Mouse (Mus musculus): ENCODE data around the gene Wdfy3. TPM values are rescaled to one million over a fixed set of nuclear protein-coding genes. Genes with fewer than 3 reads are reported as not detected.

Wdfy3 gene
- total RNA-seq, 1 experiment from 2014 or later, result 20.8 TPM

DNA sequence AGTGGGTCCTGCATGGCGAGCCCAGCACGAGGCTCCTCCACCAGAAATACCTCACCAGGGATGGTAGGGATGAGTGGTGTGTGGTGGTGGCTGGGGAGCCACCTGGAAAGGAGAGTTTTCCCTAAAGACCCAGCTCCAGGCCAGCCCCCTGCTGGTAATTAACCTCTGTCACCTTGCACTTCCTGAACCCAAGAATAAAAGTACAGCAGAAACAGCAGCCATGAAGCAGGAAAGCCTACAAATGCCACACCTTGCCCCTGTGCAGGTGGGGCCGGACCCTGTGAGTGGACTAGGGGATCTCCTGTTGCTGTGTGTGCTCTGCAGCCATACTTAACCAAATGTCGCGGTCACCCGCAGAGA lies 247.4 kb downstream of the Wdfy3 start:
- no peak for ATAC-seq (ENCODE audit: extremely low read depth, insufficient number of reproducible peaks, low FRiP score, poor library complexity, severe bottlenecking)

DNA sequence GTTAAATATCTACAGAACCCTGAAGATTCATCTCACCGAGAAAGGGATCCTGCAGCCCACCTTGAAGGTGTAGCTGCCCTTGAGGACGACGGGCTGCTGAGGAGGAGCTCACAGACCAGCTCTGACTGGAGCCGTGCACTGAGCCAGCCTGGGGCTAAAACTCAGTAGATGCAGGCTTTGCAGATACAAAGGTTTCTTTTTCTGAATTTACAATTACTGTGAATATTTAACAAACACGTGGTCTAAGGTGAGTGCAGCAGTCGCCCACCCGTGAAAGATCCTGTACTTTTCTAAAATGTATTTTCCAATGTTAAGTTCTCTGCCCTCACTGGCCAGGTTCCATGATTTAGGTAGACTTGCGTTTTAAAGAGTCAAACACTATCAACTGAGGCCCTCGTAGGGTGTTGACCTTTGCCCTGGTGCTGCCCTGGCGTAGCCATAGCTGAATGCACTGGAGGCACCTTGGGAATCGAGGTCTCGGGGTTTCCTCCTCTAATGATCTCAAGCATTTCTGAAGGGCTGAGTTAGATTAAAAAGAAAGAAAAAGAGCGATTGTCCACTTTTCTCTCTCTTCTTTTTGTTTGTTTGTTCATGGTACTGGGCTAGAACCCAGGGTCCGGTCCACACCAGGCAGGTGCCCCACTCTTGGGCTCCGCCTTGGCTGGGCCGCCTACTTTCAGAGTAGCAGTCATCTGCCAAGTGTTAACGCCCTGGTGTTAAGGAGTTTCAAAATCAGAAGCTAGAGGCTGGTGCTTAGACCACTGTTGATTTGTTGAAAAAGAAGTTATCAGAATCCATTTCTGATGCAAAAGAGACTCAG lies 248.0 kb downstream of the Wdfy3 start:
- ATAC-seq (ENCODE audit: extremely low read depth, insufficient number of reproducible peaks, low FRiP score, poor library complexity, severe bottlenecking), result no peak

DNA sequence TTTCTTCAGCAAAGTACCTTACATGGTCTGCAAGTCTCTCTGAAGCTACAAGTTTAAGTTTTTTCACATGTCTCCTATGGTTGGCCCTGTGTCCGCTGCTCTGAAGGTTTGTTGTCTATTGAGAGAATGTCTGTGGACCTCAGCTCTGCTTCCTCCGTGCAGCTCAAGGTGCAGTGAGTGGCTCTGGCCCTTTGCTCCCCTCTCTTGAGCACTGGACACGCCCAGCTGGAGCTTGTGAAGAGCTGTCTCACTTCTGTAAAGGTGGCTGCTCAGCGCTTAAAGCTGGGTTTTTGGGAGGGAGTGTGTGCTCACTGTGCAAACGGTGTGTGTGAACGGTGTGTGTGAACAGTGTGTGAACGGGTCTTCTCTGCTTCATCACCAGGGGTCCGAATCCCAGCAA lies 248.7 kb downstream of the Wdfy3 start:
- no peak for ATAC-seq (ENCODE audit: extremely low read depth, insufficient number of reproducible peaks, low FRiP score, poor library complexity, severe bottlenecking)

DNA sequence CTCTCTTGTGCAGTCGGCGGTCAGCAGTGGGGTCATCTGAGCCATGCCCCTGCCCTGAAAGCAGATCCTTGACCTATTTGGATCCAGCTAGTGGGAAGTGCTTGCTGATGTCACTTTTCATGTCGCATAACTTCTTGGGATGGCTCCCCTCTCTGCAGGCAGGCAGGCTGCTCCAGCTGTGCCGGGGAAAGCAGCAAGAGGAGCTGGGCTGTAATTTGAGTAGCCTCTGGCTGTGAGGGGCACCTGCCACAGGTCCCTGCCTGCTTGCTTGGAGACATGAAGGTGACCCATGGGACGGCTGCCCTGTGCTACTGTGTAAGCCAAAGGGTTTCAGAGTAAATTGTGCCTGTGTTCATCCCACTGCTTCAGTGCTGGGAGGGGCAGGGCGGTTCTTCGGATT lies 249.9 kb downstream of the Wdfy3 start:
- ATAC-seq (ENCODE audit: extremely low read depth, insufficient number of reproducible peaks, low FRiP score, poor library complexity, severe bottlenecking), result no peak

DNA sequence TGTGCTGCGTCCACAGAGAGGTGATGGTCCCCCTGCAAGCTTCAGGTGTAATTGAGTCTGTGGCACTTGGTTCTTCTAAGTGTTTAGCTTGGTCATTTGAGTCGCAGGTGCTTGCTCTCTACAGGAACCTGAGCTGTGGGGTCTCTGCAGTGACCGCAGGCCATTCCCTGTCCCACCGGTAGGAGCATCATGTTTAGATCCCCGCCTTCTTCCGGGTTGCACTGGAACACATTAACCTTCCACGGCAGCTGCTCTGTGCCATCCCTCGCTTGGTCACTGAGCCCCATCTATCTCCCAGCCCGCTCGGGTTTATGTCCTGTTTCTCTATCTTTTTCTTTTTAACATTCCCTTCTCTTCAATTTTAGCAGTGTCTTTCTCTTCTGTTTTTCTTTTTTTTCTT lies 250.5 kb downstream of the Wdfy3 start:
- ATAC-seq (ENCODE audit: extremely low read depth, insufficient number of reproducible peaks, low FRiP score, poor library complexity, severe bottlenecking), result no peak

DNA sequence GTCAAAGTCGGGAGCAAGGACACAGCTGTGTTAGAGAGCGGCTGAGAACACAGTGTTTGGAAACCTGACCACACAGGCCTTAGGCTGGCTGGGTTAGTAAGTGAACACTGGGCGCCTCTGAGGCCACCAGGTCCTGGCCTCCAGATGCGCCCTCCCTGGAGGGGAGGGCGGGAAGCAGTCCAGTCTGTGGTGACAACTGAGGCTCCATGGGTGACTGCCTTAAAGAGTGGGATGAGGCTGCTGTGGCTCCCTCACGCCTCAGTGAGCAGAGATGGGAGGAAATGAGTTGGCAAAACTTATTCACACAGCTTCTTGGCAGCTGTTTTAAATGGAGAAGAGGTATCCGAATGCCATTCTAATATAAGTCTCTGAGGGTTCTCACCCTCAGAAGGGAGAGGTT lies 252.9 kb downstream of the Wdfy3 start:
- ATAC-seq (ENCODE audit: extremely low read depth, insufficient number of reproducible peaks, low FRiP score, poor library complexity, severe bottlenecking), result no peak

DNA sequence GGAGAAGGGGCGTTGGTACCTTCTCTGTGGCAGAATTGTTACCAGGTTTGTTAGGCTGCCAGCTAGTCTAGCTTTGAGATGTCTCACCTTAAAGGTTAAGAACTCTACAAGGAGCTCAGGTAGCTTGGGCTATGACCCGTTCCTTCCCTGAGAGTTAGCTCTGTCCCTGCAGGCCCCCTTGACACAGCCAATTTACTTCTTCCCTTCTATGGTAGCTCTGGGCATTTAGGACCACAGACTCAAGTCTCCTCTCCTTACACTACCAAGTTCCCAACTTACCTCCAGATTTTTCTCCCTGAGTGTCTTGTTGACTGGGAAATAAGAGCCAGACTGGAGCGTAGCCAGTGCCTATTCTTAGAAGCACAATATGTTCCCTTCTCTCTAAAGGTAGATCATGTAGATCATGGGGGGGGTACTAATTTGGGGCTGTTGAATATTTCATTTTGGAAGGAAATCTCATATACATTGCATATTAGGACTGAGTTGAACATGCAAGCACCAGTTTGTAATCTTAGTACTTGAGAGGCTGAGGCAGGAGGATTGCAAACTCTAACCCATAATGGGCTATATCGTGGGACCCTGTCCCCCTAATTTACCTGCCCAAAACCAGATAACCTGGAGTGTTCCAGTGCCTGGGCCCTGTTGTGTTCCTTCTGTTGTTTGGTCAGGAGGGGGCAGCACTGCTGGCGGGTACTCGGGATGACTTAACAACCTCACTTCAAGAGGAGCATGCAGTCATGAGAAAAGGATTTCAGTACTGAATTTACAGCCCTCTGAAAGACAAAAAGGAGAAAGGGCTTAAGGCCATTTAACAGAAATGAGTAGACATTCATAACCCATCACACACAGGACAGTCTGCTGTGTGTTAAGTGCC lies 258.2 kb downstream of the Wdfy3 start:
- ATAC-seq (ENCODE audit: extremely low read depth, insufficient number of reproducible peaks, low FRiP score, poor library complexity, severe bottlenecking), result no peak

DNA sequence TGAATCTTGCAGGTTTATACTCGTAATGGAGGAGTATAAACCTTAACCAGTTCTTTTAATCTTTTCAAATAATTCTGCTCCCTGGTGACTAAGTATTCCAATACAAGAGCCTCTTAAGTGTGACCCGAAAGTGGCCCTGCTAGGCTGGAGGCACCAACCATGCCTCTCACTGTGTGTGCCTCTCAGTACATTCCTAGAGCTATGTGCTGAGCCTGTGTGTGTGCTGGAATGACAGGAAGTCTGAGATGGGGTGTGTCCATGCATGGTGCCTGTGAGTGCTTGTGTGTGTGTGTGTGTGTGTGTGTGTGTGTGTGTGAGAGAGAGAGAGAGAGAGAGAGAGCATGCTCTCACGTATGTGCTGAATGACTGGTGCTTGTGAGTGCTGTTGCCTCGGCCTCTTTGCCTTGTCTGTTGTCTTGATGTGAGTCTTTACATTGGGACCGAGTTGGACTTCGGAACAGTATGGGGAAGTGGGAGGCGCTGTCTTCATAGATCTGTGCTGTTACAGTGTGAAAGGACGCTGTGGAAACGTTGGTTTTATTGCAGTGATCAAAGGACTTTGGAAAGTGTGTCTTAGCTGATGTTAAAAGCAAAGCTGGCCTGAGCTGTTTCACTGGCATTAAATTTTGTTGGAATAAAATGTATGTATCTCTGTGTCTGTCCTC lies 267.2 kb downstream of the Wdfy3 start:
- ATAC-seq (ENCODE audit: extremely low read depth, insufficient number of reproducible peaks, low FRiP score, poor library complexity, severe bottlenecking), result no peak

DNA sequence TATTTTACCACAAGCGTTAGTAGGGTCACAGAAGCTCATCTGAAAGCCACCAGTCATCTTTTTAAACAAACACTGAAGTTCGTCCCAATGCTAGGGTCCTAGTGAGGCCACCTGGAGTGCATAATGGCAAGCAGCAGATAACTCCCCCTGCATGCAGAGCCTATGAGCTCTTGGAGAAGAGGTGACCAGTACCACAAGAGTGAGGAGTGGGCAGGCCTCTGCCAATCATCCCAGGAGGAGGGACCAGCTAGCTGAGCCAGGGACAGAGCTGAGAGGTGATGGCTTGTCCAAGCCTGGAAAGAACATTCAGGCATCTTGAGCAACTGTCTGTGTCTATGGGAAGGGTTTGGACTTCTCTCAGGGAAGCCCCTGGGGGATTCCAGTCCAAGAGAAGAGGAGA lies 267.8 kb downstream of the Wdfy3 start:
- ATAC-seq (ENCODE audit: extremely low read depth, insufficient number of reproducible peaks, low FRiP score, poor library complexity, severe bottlenecking), result no peak

DNA sequence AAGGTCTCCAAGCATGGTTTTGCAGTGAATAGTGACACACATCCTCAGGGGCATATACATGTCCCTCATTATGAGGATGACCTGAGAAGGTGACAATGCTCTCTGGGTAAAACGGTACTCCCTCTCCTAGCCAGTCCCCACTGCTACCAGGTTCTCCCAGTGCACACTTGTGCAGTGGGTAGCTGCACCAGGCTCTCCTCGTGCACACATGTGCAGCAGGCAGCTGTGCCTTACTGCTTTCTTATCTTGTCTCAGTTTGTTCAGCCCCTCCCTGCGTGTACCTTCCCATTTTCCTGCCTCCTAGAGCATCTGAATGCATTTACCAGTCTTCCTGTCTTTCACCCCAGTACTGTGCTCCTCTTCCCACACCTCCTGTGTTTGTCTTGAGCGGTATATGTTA lies 277.1 kb downstream of the Wdfy3 start:
- no peak for ATAC-seq (ENCODE audit: extremely low read depth, insufficient number of reproducible peaks, low FRiP score, poor library complexity, severe bottlenecking)

DNA sequence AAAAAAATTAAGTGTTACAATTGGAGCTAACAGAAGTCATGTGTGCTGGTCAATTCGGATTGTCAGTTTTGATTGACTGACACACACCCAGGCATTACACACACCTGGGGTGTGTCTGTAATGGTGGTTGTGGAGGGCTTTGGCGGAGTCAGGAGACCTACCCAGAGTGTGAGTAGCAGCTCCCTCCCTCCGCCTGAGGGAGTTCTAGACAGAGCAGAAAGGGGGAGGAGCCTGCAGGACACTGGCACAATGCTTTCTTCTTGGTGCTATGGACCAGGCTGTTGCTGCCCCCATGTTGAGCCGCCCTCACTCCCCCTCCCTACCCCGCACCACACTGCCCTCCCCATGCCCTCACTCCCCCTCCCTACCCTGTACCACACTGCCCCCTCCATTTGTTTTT lies 279.2 kb downstream of the Wdfy3 start:
- no peak for ATAC-seq (ENCODE audit: extremely low read depth, insufficient number of reproducible peaks, low FRiP score, poor library complexity, severe bottlenecking)

DNA sequence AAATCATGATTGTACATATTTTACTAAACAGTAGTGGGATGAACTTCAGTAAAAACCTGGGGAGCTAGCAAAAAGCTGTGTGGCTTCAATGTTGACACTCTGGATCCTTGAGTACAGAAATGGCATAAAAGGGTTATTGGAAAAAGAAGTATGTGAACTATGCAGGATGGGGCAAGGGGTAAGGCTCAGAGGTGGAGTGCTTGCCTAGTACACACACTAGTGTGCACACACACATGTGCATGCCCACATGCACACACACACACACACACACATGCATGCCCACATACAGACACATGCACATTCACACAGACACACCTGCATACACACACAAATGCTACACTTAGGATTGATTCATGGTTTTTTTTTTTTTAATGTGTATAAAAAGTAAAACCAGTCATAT lies 280.0 kb downstream of the Wdfy3 start:
- ATAC-seq (ENCODE audit: extremely low read depth, insufficient number of reproducible peaks, low FRiP score, poor library complexity, severe bottlenecking), result no peak

DNA sequence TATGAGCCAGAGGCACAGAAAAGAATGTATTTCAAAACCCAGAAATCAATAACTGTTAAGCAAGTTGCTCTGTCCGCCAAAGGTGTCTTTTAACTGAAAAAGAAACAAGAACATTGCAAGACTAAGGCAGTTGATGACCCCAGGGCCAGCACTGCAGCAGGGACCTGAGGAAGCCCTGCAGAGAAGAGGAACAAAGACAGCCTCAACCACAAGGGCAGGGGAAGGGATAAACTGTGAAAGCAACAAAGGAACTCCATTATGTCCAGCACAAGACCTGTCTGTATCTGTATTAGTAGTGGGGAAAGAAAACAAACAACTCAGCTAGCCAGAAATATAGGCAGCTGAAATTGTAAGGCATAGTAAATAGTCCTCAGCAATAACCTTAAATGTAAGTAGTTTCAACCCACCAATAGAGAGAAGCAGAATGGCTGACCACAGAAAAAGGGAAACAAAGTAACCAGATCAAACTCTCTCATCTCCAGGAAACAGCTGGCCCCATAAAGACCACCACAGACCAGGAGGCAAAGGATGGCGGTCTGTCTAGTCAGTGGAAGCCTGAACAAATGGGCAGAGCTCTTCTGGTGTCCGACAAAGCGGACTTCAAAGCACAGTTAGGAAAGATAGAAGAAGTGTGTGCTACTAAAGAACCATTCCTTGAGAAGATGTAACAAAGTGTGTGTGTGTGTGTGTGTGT lies 283.7 kb downstream of the Wdfy3 start:
- ATAC-seq (ENCODE audit: extremely low read depth, insufficient number of reproducible peaks, low FRiP score, poor library complexity, severe bottlenecking), result no peak

DNA sequence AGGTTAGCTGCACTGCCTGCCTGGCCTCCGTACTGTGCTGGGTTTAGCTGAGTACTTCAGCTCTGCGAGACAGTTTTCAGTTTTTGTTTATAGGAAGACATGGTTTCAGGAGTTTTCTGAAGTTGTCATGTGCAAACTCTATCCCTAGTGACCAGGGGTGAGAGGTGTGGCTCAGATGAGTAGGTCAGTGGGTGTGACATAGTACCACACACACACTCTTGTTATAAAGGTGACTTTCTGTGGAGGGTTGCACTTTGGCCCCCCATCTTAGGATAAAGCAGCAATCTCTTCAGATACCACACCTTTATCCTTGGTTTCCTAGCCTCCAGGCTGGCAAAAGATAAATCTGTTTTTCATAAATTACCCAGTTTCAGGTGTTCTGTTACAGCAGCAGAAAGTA lies 284.9 kb downstream of the Wdfy3 start:
- ATAC-seq (ENCODE audit: extremely low read depth, insufficient number of reproducible peaks, low FRiP score, poor library complexity, severe bottlenecking), result no peak

DNA sequence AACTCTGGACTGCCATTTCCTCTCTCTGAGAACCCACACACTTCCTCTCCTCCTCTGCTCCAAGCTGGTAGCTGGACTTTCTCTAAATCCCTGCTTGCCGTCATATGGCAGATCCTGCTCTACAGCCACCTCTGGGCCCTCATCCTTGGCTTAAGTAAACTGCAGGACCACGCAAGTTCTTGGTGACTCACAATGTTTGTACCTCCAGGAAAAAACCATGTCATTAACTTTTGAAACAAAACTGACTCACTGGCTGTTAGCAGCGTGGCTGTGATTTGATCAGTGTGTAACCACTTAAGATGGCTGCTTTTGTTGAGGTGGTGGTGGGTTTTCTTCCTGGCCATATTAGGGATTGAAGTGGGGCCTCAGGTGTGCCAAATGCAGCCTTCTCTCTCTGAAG lies 285.4 kb downstream of the Wdfy3 start:
- no peak for ATAC-seq (ENCODE audit: extremely low read depth, insufficient number of reproducible peaks, low FRiP score, poor library complexity, severe bottlenecking)

All from neutrophil, adult 5-6 weeks (primary cell).